Mouse (Mus musculus): Measurements from ENCODE around the gene Zmynd8.

DNA sequence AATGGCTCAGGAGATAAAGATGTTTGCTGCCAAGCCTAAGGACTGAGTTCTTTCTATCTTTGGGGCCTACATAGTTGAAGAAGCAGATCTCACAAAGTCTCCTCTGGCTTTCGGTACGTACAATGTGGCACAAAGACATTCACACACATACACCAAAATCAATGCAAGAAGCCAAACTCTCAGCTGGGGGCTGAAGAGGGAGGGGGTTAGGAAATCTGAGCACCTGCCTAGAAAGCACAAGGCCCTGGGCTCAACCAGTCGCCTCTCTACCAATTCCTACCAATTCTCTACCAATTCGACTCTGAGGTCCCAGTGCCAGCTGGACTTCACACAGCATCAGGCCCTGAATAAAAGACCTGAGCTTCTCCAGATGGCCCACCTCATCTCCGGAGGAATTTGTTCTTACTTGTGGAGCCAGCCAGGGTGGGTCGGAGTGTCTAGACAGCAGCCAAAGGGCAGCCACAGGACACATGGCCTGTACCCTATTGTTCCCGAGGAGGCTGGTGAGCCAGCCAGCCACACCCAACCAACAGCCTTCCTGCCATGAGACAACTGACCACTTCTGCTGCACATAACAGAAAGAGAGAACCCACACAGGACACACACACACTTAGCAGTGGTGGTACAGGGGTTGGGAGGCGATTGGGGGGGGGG, 30.2 kb downstream of the Zmynd8 start:
- TF ChIP-seq POLR2A (IDR thresholded peaks at IDR 0.05; ENCODE audit: control insufficient read depth, extremely low read depth, insufficient read depth, low read length, poor library complexity) (no peak), CTCF (IDR thresholded peaks at IDR 0.05; ENCODE audit: borderline replicate concordance, control insufficient read depth, extremely low read depth, insufficient read depth, low read length, poor library complexity) (no peak)

Measured in thymus, adult 2 months (tissue).